Mouse (Mus musculus) stomach, postnatal 0 days (tissue): ENCODE data around the gene Tmem132a.

Experiments
- CTCF ChIP-seq: IDR thresholded peaks from 2 replicates; pipeline ENCODE4 v1.5.1; 2016; ENCODE audit warnings: antibody characterized with exemption, low read depth, mild to moderate bottlenecking, moderate library complexity
- EP300 ChIP-seq: optimal IDR thresholded peaks from 2 replicates; pipeline ENCODE3; 2016; ENCODE audit warnings: antibody characterized with exemption

GRCm38 (mm10) chr19:10855422-10855821 lies 14.3 kb downstream of the Tmem132a start:
- no peak for TF ChIP-seq EP300
- no peak for TF ChIP-seq CTCF
